Mouse (Mus musculus) skeletal muscle tissue, adult 2 months (tissue): ENCODE results near the gene Snap47.
"Not testable (repeated sequence)": the region's sequence is repeated elsewhere in the genome, so short reads cannot be mapped to it uniquely, and the experiment has no call there.

Source experiments
- DNase-seq: peaks from one replicate; pipeline ENCODE4 v3.0.0-alpha.2; 2012; ENCODE audit warnings: low read depth, low spot score

Gene Snap47

DNA sequence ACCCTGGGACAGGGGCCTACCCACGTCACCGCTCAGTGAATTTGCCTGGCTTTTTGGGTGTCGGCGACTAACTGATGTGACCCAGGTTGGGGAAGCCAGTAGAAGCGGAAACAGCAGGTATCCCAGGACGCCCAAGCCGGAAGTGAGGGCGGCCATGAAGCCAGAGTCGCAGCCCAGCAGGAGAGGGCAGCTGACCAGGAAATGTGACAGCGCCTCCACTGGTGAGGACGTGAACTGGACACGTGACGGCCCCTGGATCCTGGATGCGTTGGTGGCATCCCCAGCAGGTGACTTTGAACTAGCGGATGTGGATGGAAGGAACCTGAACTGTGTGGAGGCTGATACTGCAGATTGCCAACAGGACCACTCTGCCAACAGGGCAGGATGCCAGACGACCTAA lies 75.5 kb downstream of the Snap47 start, which contains the start of gene Prss38:
TSS of gene Prss38 (minus strand) at position 183 of the 400 bp plus-strand sequence.
- DNase-seq, result no peak

- DNase-seq, result no peak
Measured at GRCm38 (mm10) chr11:59369848-59370247, 81.1 kb downstream of the Snap47 start.

DNA sequence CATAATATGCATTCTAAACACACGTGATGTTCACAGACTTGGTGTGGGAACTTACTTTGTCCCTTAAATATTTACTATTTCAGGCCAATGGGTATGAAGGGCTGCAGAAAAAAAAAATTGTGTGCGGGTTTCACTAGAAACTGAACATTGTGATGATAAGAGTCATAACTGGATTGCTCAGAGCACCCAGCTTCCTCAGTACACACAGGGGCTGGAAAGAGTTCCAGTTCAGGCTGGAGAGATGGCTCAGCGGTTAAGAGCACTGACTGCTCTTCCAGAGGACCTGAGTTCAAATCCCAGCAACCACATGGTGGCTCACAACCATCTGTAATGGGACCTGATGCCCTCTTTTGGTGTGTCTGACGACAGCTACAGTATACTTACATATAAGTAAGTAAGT lies 83.0 kb downstream of the Snap47 start:
- DNase-seq, result not testable (repeated sequence)

DNA sequence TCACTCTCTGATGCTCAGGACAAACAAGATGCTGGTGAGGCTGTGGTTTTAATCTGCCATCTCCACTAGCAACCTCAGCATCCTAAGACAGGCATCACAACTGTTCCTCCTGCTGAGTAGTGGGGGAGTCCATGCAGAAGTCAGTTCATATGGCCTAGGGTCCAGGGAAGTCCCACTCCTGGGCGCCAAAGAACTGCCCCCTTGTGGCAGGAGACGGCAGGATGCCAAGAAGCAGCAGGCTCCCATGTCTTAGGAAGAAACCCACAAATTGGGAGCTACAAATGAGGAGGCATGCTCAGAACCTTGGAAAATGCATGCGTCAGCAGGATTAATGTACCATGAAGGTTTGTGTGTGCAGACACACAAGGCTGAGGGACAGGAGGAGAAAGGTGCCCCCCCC lies 84.4 kb downstream of the Snap47 start:
- no peak for DNase-seq

DNA sequence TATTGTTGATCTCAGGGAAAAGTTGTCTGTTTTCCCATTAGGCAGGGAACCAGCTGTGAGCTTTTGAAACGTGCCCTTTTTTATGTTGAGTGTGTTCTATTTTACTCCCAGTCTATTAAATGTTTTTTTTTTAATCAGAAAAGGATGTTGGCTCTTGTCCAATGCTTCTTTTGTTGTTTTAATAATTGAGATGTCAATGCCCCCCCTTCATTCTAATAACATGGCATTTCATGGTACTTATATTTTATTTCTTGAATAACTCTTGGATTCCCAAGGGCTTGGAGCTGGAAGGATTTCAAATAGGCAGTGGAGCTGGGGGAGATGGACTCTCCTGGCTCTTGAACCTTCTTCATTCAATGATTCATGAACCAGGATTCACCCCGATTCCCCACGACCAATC lies 85.0 kb downstream of the Snap47 start:
- DNase-seq, result no peak

GRCm38 (mm10) chr11:59364417-59364816 lies 86.6 kb downstream of the Snap47 start:
- DNase-seq, result no peak

DNA sequence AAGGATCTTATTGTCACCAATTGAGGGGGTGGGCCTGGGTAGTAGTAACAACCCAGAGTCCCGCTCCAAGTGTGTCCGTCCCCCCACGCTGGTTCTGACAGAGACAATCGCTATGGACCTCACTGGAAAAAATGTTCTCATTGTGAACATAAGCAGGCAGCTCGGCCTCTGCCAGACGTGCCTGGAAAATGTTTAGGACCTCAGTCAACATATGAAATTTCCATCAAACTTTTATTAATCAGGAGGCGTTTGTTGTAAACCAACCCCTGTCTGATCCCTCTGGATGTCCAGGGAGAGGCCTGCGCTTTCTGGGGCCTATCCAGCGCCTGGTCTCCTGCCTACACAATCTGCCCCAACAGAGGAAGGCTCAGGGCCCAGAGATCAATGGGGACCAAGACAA lies 87.0 kb downstream of the Snap47 start:
- no peak for DNase-seq

DNA sequence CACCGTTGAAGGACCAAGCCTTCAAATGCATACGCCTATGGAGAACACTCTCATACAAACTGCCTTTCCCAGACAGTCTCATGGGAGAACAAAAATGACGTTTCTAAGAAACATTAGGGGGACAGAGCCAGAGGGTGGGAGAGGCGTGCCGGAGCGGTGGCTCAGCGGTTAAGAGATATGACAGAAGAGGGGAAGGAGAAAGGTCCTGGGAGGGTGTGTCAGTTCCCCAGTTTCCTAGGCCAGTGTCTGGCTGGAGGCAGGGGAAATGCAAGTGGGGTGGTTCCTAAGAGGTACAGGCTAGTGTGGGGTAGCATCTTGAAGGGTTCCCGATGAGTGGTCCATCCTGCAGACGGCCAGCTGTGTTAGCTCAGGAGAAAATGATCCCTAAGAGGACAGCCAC lies 89.7 kb downstream of the Snap47 start:
- no peak for DNase-seq
